Mouse (Mus musculus) gastrocnemius, adult 2 months (tissue): ENCODE measurements around the gene Ifngr2. TPM values are rescaled to one million over a fixed set of nuclear protein-coding genes. Genes with fewer than 3 reads are reported as not detected.
A peak's percentile ranks its signal among the peaks of the same experiment; 100 is the strongest.

Source experiments
- DNase-seq: peaks from one replicate; pipeline ENCODE4 v3.0.0; 2022
- H3K27ac ChIP-seq: fragments of 200-600 bp; 2 replicates; pipeline ENCODE4 v1.8.1; 2022; ENCODE audit warnings: mild to moderate bottlenecking
- H3K4me3 ChIP-seq: fragments of 200-600 bp; 2 replicates; pipeline ENCODE4 v1.8.1; 2022; ENCODE audit warnings: mild to moderate bottlenecking, moderate library complexity
- CTCF ChIP-seq: fragments of 200-600 bp; IDR thresholded peaks from 2 replicates; pipeline ENCODE4 v1.8.1; 2022; ENCODE audit warnings: antibody characterized with exemption, mild to moderate bottlenecking, moderate library complexity
- intact Hi-C: fragments of 180-260 bp; cut with DNase I; formaldehyde crosslinking; loops from one replicate; pipeline ENCODE4 v1.15.1; 2025
- microRNA-seq: library from miRNA; unstranded; fragments of <30 nt; microRNA quantifications from one replicate; pipeline ENCODE4 v1.2.0, GENCODE M21; 2021
- total RNA-seq, 2 experiments: library from RNA; stranded (reverse); gene quantifications; 2 replicates each; pipeline ENCODE4 v1.2.3; 2021

Gene Ifngr2
- total RNA-seq, 2 experiments from 2014 or later = 55.2 to 55.5 TPM

DNA sequence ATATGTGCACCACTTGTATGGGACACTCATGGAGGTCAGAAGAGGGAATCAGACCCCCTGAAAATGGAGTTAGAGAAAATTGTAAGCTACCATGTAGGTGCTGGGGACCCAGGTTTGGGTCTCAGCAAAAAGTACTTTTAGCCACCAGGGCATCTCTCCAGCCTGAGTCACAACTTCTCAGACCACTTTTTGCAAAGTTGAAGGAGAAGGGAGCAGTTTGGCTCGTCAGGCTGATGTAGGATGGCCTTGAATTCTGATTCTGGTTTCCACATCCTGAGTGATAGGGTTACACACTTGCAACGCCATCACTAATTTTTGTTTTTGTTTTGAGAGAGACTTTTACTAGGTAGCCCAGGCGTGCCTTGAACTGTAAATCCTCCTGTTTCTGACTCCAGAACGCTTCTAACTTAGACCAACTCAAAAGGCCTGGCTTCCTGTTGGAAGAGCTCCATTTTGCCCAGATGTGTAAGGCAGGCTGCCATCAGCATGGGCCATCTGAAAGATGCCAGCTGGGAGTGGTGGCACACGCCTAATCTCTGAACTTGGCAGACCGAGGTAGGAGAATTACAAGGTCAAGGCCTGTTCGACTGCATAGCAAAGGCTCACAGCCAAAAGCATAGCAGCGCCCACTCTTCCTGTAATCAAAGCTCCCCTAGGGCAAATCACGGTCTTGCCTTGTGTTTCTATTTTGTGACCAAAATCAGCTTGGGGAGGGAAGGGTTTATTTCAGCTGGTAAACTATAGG lies 62.8 kb downstream of the Ifngr2 start:
- Histone ChIP-seq H3K4me3 (no peak overlapping the region), H3K27ac (no peak overlapping the region)
- peak; percentile 42 for DNase-seq
- intact Hi-C loops = no loop called here
- TF ChIP-seq CTCF = no peak

DNA sequence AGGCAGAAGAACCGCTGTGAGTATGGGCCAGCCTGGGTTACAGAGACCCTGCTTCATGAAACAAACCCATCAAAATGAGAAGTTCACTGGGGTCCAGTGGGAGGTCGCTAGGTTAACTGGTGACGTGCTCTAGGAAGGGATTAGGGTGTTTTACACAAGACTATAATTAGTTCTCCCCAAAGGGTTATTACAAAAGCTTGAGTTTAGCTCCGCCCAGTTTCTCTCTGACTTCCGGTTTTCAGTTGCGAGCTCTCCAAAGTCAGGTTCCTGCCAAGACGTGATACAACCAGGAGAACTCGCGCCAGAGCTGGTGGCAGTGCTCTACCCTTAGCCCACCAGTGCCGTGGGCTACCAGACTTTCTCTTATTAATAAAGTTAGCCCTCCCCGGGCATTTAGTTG lies 64.4 kb downstream of the Ifngr2 start:
- no peak for TF ChIP-seq CTCF
- H3K27ac ChIP-seq = no peak overlapping the region
- intact Hi-C loops = no loop called here
- H3K4me3 ChIP-seq = no peak overlapping the region
- DNase-seq = no peak

DNA sequence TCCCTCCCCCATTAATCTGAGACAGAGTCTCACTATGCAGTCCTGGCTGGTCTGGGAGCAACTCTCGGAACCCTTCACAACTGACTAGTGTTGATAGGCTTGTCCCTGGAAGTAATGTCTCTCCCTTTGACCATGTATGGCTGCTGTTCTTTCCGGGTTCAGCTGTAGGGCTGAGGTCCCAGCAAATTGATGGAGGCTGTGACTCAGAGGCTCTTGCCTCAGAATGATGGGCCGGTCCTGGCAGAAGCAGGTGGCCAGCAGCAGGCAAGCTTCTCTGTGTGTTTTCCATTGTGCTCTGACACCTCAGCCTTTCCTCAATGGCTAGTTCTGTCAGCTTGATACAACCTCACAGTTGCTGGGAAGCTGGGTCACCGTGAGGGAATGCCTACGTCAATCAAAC lies 65.7 kb downstream of the Ifngr2 start:
- intact Hi-C loops = no loop called here
- no peak overlapping the region for H3K4me3 ChIP-seq
- DNase-seq = no peak
- no peak for TF ChIP-seq CTCF
- H3K27ac ChIP-seq = no peak overlapping the region

GRCm38 (mm10) chr16:91614552-91614951 lies 67.7 kb downstream of the Ifngr2 start:
- DNase-seq = no peak
- no peak overlapping the region for H3K27ac ChIP-seq
- H3K4me3 ChIP-seq = no peak overlapping the region
- intact Hi-C loops = no loop called here
- no peak for TF ChIP-seq CTCF

Small RNAs within 50 kb of the gene (microRNA-seq; reads per million reads assigned to microRNA genes)
- not detected for gene Mir6367

Other genes with a start within 250 kb of the Ifngr2 start
- gene Ifnar2, start 174.3 kb upstream of the Ifngr2 start, total RNA-seq = 10 to 100 TPM in 1 of 2 experiments, 1 to 10 TPM in 1; 6.8 to 11.4 TPM
- gene Gm21970, start 155.4 kb upstream of the Ifngr2 start, total RNA-seq = under 1 TPM in 1 of 2 experiments, not detected in 1; 0.45 TPM
- 1 to 10 TPM; 6.2 to 7.9 TPM for gene Il10rb, start 140.9 kb upstream of the Ifngr2 start, total RNA-seq
- 10 to 100 TPM; 12.6 to 15.1 TPM for gene Ifnar1, start 61.8 kb upstream of the Ifngr2 start, total RNA-seq
- 10 to 100 TPM; 16.0 to 17.7 TPM for gene Tmem50b, start 50.7 kb downstream of the Ifngr2 start, total RNA-seq
- 10 to 100 TPM; 15.8 to 21.8 TPM for gene Dnajc28, start 72.0 kb downstream of the Ifngr2 start, total RNA-seq
- gene Gart, start 99.9 kb downstream of the Ifngr2 start, total RNA-seq = 10 to 100 TPM; 58.4 to 66.2 TPM
- gene Son, start 100.4 kb downstream of the Ifngr2 start, total RNA-seq = 100 to 1,000 TPM; 113 to 116 TPM
- gene Donson, start 141.7 kb downstream of the Ifngr2 start, total RNA-seq = 1 to 10 TPM in 1 of 2 experiments, under 1 TPM in 1; 0.92 to 1.6 TPM
- 10 to 100 TPM; 17.7 to 18.1 TPM for gene Cryzl1, start 181.9 kb downstream of the Ifngr2 start, total RNA-seq
- gene Itsn1, start 182.2 kb downstream of the Ifngr2 start, total RNA-seq = 10 to 100 TPM; 60.2 to 66.1 TPM